Mouse (Mus musculus) left cerebral cortex, postnatal 25 days (tissue): ENCODE measurements at regions not wholly inside any gene's neighbourhood (a gene's known extent, or its start where the extent isn't known, plus 50 kb on each side); places are given as distances from the start of the nearest gene placed in this dataset.

ENCODE experiments used
- DNase-seq, 2 experiments: peaks; one replicate each; pipeline ENCODE4 v3.0.0; 2022; ENCODE audit warnings: low spot score in 2 of 2, mixed read lengths in 1 of 2
- intact Hi-C: fragments of 180-260 bp; cut with DNase I; formaldehyde crosslinking; loops from one replicate; pipeline ENCODE4 v1.15.1; 2025

- no peak for DNase-seq
- intact Hi-C loops, result no loop called here
Measured at GRCm38 (mm10) chr2:61136926-61137325, 173.9 kb upstream of the Rbms1 start.

GRCm38 (mm10) chr2:61123046-61123806 lies 160.2 kb upstream of the Rbms1 start:
- DNase-seq, result no peak
- intact Hi-C loops, result no loop called here

- no peak for DNase-seq
Measured at GRCm38 (mm10) chr2:61121281-61121680, 158.3 kb upstream of the Rbms1 start.

GRCm38 (mm10) chr2:61114620-61115019 lies 151.6 kb upstream of the Rbms1 start:
- intact Hi-C loops, result no loop called here
- no peak for DNase-seq

More at GRCm38 (mm10) chr2:61121281-61121680, 158.3 kb upstream of the Rbms1 start:
- intact Hi-C loops, result no loop called here

- intact Hi-C loops, result no loop called here
- no peak for DNase-seq
Measured at GRCm38 (mm10) chr2:61113916-61114315, 150.9 kb upstream of the Rbms1 start.

- intact Hi-C loops, result no loop called here
- no peak for DNase-seq
Measured at GRCm38 (mm10) chr2:61110591-61110990, 147.6 kb upstream of the Rbms1 start.

GRCm38 (mm10) chr2:61109564-61109963 lies 146.6 kb upstream of the Rbms1 start:
- DNase-seq, result peak in 1 of 2 experiments; percentile 2
- intact Hi-C loops, result no loop called here

GRCm38 (mm10) chr2:61105169-61105568 lies 142.2 kb upstream of the Rbms1 start:
- DNase-seq, result no peak
- intact Hi-C loops, result no loop called here

GRCm38 (mm10) chr2:61100854-61101253 lies 137.9 kb upstream of the Rbms1 start:
- intact Hi-C loops, result no loop called here
- DNase-seq, result no peak

GRCm38 (mm10) chr2:61088501-61088900 lies 125.5 kb upstream of the Rbms1 start:
- intact Hi-C loops, result no loop called here
- no peak for DNase-seq

- intact Hi-C loops, result no loop called here
Measured at GRCm38 (mm10) chr2:61084835-61085234, 121.8 kb upstream of the Rbms1 start.

GRCm38 (mm10) chr2:61083100-61083499 lies 120.1 kb upstream of the Rbms1 start:
- intact Hi-C loops, result no loop called here
- no peak for DNase-seq

More at GRCm38 (mm10) chr2:61084835-61085234, 121.8 kb upstream of the Rbms1 start:
- DNase-seq, result no peak

- no peak for DNase-seq
- intact Hi-C loops, result no loop called here
Measured at GRCm38 (mm10) chr2:61082640-61083039, 119.6 kb upstream of the Rbms1 start.

- DNase-seq, result peak in 1 of 2 experiments; percentile 3
Measured at GRCm38 (mm10) chr2:61080006-61080405, 117.0 kb upstream of the Rbms1 start.

GRCm38 (mm10) chr2:61071025-61071424 lies 108.0 kb upstream of the Rbms1 start:
- intact Hi-C loops, result no loop called here
- no peak for DNase-seq

More at GRCm38 (mm10) chr2:61080006-61080405, 117.0 kb upstream of the Rbms1 start:
- intact Hi-C loops, result no loop called here

GRCm38 (mm10) chr2:61067877-61068276 lies 104.9 kb upstream of the Rbms1 start:
- intact Hi-C loops, result no loop called here
- no peak for DNase-seq

GRCm38 (mm10) chr2:61062125-61062524 lies 99.1 kb upstream of the Rbms1 start:
- intact Hi-C loops, result no loop called here
- DNase-seq, result no peak

GRCm38 (mm10) chr2:61060906-61061305 lies 97.9 kb upstream of the Rbms1 start:
- no peak for DNase-seq
- intact Hi-C loops, result no loop called here

- DNase-seq, result peak in 1 of 2 experiments; percentile 28
- intact Hi-C loops, result no loop called here
Measured at GRCm38 (mm10) chr2:61058545-61059235, 95.7 kb upstream of the Rbms1 start.

- DNase-seq, result no peak
- intact Hi-C loops, result no loop called here
Measured at GRCm38 (mm10) chr2:61052296-61052695, 89.3 kb upstream of the Rbms1 start.

GRCm38 (mm10) chr2:61051808-61052207 lies 88.8 kb upstream of the Rbms1 start:
- no peak for DNase-seq
- intact Hi-C loops, result no loop called here
